Mouse (Mus musculus): Measurements from ENCODE around the gene Bri3bp. TPM values are rescaled to one million over a fixed set of nuclear protein-coding genes. Genes with fewer than 3 reads are reported as not detected.
A peak's percentile ranks its signal among the peaks of the same experiment; 100 is the strongest.

Gene Bri3bp
- polyA plus RNA-seq, 1 experiment from 2014 or later: 45.5 TPM

- H3K9me3 ChIP-seq: no peaks in the 10 kb centered on the region
- 0 out of 2 replicates have a peak, but pooled peaks cover 8% of the 10 kb centered on the region for H3K4me1 ChIP-seq
- peak overlapping the region; percentile 96 for H3K9ac ChIP-seq
- H3K36me3 ChIP-seq: no peaks in the 10 kb centered on the region
- peak overlapping the region; percentile 99 for H3K4me3 ChIP-seq (replicated peaks)
- no peaks in the 10 kb centered on the region for H3K27me3 ChIP-seq (replicated peaks)
- ATAC-seq (ENCODE audit: insufficient read depth, low FRiP score, low read depth): peak; percentile 7; the same call in 1 of the 2 replicates
- H3K27ac ChIP-seq: peak overlapping the region; percentile 77
- H3K4me2 ChIP-seq: peak overlapping the region; percentile 85
- 2% methylated on average over 7 of the region's 7 CpGs for WGBS
These were observed 660 bp upstream of the Bri3bp start for GRCm38 (mm10) chr5:125440583-125441233.

GRCm38 (mm10) chr5:125442136-125442995 is 998 bp downstream of the Bri3bp start:
- no peaks in the 10 kb centered on the region for H3K27me3 ChIP-seq (replicated peaks)
- peak overlapping the region; percentile 85 for H3K4me2 ChIP-seq
- 19% methylated on average over 27 of the region's 27 CpGs for WGBS
- peak overlapping the region; percentile 76; the same call in 1 of the 2 replicates for H3K27ac ChIP-seq
- peak overlapping the region; percentile 96 for H3K9ac ChIP-seq
- ATAC-seq (ENCODE audit: insufficient read depth, low FRiP score, low read depth): no peak
- H3K36me3 ChIP-seq: no peaks in the 10 kb centered on the region
- 0 out of 2 replicates have a peak, but pooled peaks cover 8% of the 10 kb centered on the region for H3K4me1 ChIP-seq
- H3K4me3 ChIP-seq (replicated peaks): peak overlapping the region; percentile 99
- H3K9me3 ChIP-seq: no peaks in the 10 kb centered on the region

- Histone ChIP-seq H3K9me3 (no peaks in the 10 kb centered on the region), H3K27me3 (replicated peaks) (no peaks in the 10 kb centered on the region), H3K27ac (no peak overlapping the region), H3K4me3 (replicated peaks) (no peak overlapping the region), H3K4me1 (0 out of 2 replicates have a peak, but pooled peaks cover 8% of the 10 kb centered on the region), H3K36me3 (no peaks in the 10 kb centered on the region), H3K4me2 (no peak overlapping the region), H3K9ac (no peak overlapping the region)
- ATAC-seq (ENCODE audit: insufficient read depth, low FRiP score, low read depth): no peak
- WGBS: 88% methylated on average over 5 of the region's 5 CpGs
These were observed 2.0 kb downstream of the Bri3bp start for GRCm38 (mm10) chr5:125443335-125443734.

GRCm38 (mm10) chr5:125443915-125444314 is 2.5 kb downstream of the Bri3bp start:
- H3K9me3 ChIP-seq: no peaks in the 10 kb centered on the region
- no peak for ATAC-seq (ENCODE audit: insufficient read depth, low FRiP score, low read depth)
- H3K4me3 ChIP-seq (replicated peaks): no peak overlapping the region
- WGBS: 72% methylated on average over 3 of the region's 3 CpGs
- H3K4me1 ChIP-seq: 0 out of 2 replicates have a peak, but pooled peaks cover 8% of the 10 kb centered on the region
- H3K36me3 ChIP-seq: no peaks in the 10 kb centered on the region
- no peak overlapping the region for H3K4me2 ChIP-seq
- no peak overlapping the region for H3K9ac ChIP-seq
- no peak overlapping the region for H3K27ac ChIP-seq
- no peaks in the 10 kb centered on the region for H3K27me3 ChIP-seq (replicated peaks)

GRCm38 (mm10) chr5:125444554-125444953 is 3.2 kb downstream of the Bri3bp start:
- Histone ChIP-seq H3K4me1 (0 out of 2 replicates have a peak, but pooled peaks cover 8% of the 10 kb centered on the region), H3K27ac (no peak overlapping the region), H3K9ac (no peak overlapping the region), H3K4me2 (no peak overlapping the region), H3K9me3 (no peaks in the 10 kb centered on the region), H3K27me3 (replicated peaks) (no peaks in the 10 kb centered on the region), H3K4me3 (replicated peaks) (no peak overlapping the region), H3K36me3 (no peaks in the 10 kb centered on the region)
- no peak for ATAC-seq (ENCODE audit: insufficient read depth, low FRiP score, low read depth)
- WGBS: 76% methylated on average over 4 of the region's 4 CpGs

GRCm38 (mm10) chr5:125446344-125446743 is 5.0 kb downstream of the Bri3bp start:
- Histone ChIP-seq H3K27ac (no peak overlapping the region), H3K4me2 (no peak overlapping the region), H3K27me3 (replicated peaks) (no peaks in the 10 kb centered on the region), H3K9me3 (no peaks in the 10 kb centered on the region), H3K4me1 (0 out of 2 replicates have a peak, but pooled peaks cover 5% of the 10 kb centered on the region), H3K9ac (no peak overlapping the region), H3K4me3 (replicated peaks) (no peak overlapping the region), H3K36me3 (no peaks in the 10 kb centered on the region)
- ATAC-seq (ENCODE audit: insufficient read depth, low FRiP score, low read depth): no peak
- 79% methylated on average over 7 of the region's 7 CpGs for WGBS

- Histone ChIP-seq H3K27ac (no peak overlapping the region), H3K4me3 (replicated peaks) (no peak overlapping the region), H3K4me2 (no peak overlapping the region), H3K27me3 (replicated peaks) (no peaks in the 10 kb centered on the region), H3K4me1 (no peaks in the 10 kb centered on the region), H3K9me3 (no peaks in the 10 kb centered on the region), H3K36me3 (0 out of 2 replicates have a peak, but pooled peaks cover 4% of the 10 kb centered on the region), H3K9ac (no peak overlapping the region)
- ATAC-seq (ENCODE audit: insufficient read depth, low FRiP score, low read depth): no peak
- 78% methylated on average over 3 of the region's 3 CpGs for WGBS
These were observed 6.7 kb downstream of the Bri3bp start for GRCm38 (mm10) chr5:125448026-125448425.

- Histone ChIP-seq H3K36me3 (0 out of 2 replicates have a peak, but pooled peaks cover 9% of the 10 kb centered on the region), H3K4me3 (replicated peaks) (no peak overlapping the region), H3K4me2 (no peak overlapping the region), H3K27me3 (replicated peaks) (no peaks in the 10 kb centered on the region), H3K9ac (no peak overlapping the region), H3K4me1 (no peaks in the 10 kb centered on the region), H3K27ac (no peak overlapping the region), H3K9me3 (no peaks in the 10 kb centered on the region)
- ATAC-seq (ENCODE audit: insufficient read depth, low FRiP score, low read depth): no peak
- 92% methylated on average over 4 of the region's 4 CpGs for WGBS
These were observed 7.3 kb downstream of the Bri3bp start for GRCm38 (mm10) chr5:125448631-125449030.

GRCm38 (mm10) chr5:125449306-125449705 is 7.9 kb downstream of the Bri3bp start:
- no peak overlapping the region for H3K4me2 ChIP-seq
- 0 out of 2 replicates have a peak, but pooled peaks cover 9% of the 10 kb centered on the region for H3K36me3 ChIP-seq
- no peaks in the 10 kb centered on the region for H3K9me3 ChIP-seq
- no peak overlapping the region for H3K27ac ChIP-seq
- H3K4me1 ChIP-seq: no peaks in the 10 kb centered on the region
- H3K4me3 ChIP-seq (replicated peaks): no peak overlapping the region
- no peak for ATAC-seq (ENCODE audit: insufficient read depth, low FRiP score, low read depth)
- WGBS: 77% methylated on average over 5 of the region's 5 CpGs
- no peaks in the 10 kb centered on the region for H3K27me3 ChIP-seq (replicated peaks)
- H3K9ac ChIP-seq: no peak overlapping the region

GRCm38 (mm10) chr5:125452573-125452972 is 11.2 kb downstream of the Bri3bp start:
- WGBS: 92% methylated on average over 9 of the region's 9 CpGs
- Histone ChIP-seq H3K4me2 (no peak overlapping the region), H3K27ac (no peak overlapping the region), H3K4me3 (replicated peaks) (no peak overlapping the region), H3K9ac (no peak overlapping the region), H3K27me3 (replicated peaks) (no peaks in the 10 kb centered on the region), H3K4me1 (no peaks in the 10 kb centered on the region), H3K36me3 (0 out of 2 replicates have a peak, but pooled peaks cover 9% of the 10 kb centered on the region), H3K9me3 (no peaks in the 10 kb centered on the region)
- ATAC-seq (ENCODE audit: insufficient read depth, low FRiP score, low read depth): no peak

- Histone ChIP-seq H3K4me2 (no peak overlapping the region), H3K27ac (no peak overlapping the region), H3K4me1 (no peaks in the 10 kb centered on the region), H3K27me3 (replicated peaks) (no peaks in the 10 kb centered on the region), H3K36me3 (0 out of 2 replicates have a peak, but pooled peaks cover 9% of the 10 kb centered on the region), H3K4me3 (replicated peaks) (no peak overlapping the region), H3K9me3 (no peaks in the 10 kb centered on the region), H3K9ac (no peak overlapping the region)
- 88% methylated on average over 6 of the region's 6 CpGs for WGBS
- ATAC-seq (ENCODE audit: insufficient read depth, low FRiP score, low read depth): no peak
These were observed 14.7 kb downstream of the Bri3bp start for GRCm38 (mm10) chr5:125456100-125456499.

- H3K27me3 ChIP-seq (replicated peaks): no peaks in the 10 kb centered on the region
- H3K9ac ChIP-seq: no peak overlapping the region
- no peak for ATAC-seq (ENCODE audit: insufficient read depth, low FRiP score, low read depth)
- 0 out of 2 replicates have a peak, but pooled peaks cover 7% of the 10 kb centered on the region for H3K36me3 ChIP-seq
- no peaks in the 10 kb centered on the region for H3K4me1 ChIP-seq
- no peak overlapping the region for H3K4me2 ChIP-seq
- no peak overlapping the region for H3K4me3 ChIP-seq (replicated peaks)
- no peak overlapping the region for H3K27ac ChIP-seq
- 71% methylated on average over 6 of the region's 6 CpGs for WGBS
- H3K9me3 ChIP-seq: no peaks in the 10 kb centered on the region
These were observed 16.2 kb downstream of the Bri3bp start for GRCm38 (mm10) chr5:125457538-125457937.
